Mouse (Mus musculus): ENCODE measurements around the gene Zfp365.

The Zfp365 gene

GRCm38 (mm10) chr10:67906063-67906462 lies 6.4 kb downstream of the Zfp365 start:
- in situ Hi-C loops (cut with MboI, MseI) = no loop called here

GRCm38 (mm10) chr10:67903387-67903786 lies 9.1 kb downstream of the Zfp365 start:
- in situ Hi-C loops (cut with MboI, MseI) = no loop called here

- in situ Hi-C loops (cut with MboI, MseI) = no loop called here
These were observed 11.3 kb downstream of the Zfp365 start for GRCm38 (mm10) chr10:67901179-67901578.

GRCm38 (mm10) chr10:67898949-67899675 lies 13.3 kb downstream of the Zfp365 start:
- in situ Hi-C loops (cut with MboI, MseI) = no loop called here

- in situ Hi-C loops (cut with MboI, MseI) = no loop called here
These were observed 14.0 kb downstream of the Zfp365 start for GRCm38 (mm10) chr10:67898355-67898935.

GRCm38 (mm10) chr10:67897281-67897680 lies 15.2 kb downstream of the Zfp365 start:
- in situ Hi-C loops (cut with MboI, MseI) = no loop called here

GRCm38 (mm10) chr10:67894683-67895082 lies 17.8 kb downstream of the Zfp365 start:
- in situ Hi-C loops (cut with MboI, MseI) = no loop called here

- in situ Hi-C loops (cut with MboI, MseI) = no loop called here
These were observed 18.4 kb downstream of the Zfp365 start for GRCm38 (mm10) chr10:67894059-67894458.

- in situ Hi-C loops (cut with MboI, MseI) = no loop called here
These were observed 19.2 kb downstream of the Zfp365 start for GRCm38 (mm10) chr10:67893226-67893625.

- in situ Hi-C loops (cut with MboI, MseI) = no loop called here
These were observed 21.3 kb downstream of the Zfp365 start for GRCm38 (mm10) chr10:67891126-67891525.

GRCm38 (mm10) chr10:67887971-67888370 lies 24.5 kb downstream of the Zfp365 start:
- in situ Hi-C loops (cut with MboI, MseI) = no loop called here

- in situ Hi-C loops (cut with MboI, MseI) = no loop called here
These were observed 31.8 kb downstream of the Zfp365 start for GRCm38 (mm10) chr10:67880692-67881091.

- in situ Hi-C loops (cut with MboI, MseI) = no loop called here
These were observed 40.7 kb downstream of the Zfp365 start for GRCm38 (mm10) chr10:67871811-67872210.

GRCm38 (mm10) chr10:67868234-67868633 lies 44.2 kb downstream of the Zfp365 start:
- in situ Hi-C loops (cut with MboI, MseI) = loop anchor here (10.0 kb wide), 1 partner anchor 127 kb away; no protein-coding TSS in a partner anchor

GRCm38 (mm10) chr10:67865841-67866240 lies 46.6 kb downstream of the Zfp365 start:
- in situ Hi-C loops (cut with MboI, MseI) = loop anchor here (10.0 kb wide), 1 partner anchor 129 kb away; no protein-coding TSS in a partner anchor

GRCm38 (mm10) chr10:67865063-67865462 lies 47.4 kb downstream of the Zfp365 start:
- in situ Hi-C loops (cut with MboI, MseI) = loop anchor here (10.0 kb wide), 1 partner anchor 130 kb away; no protein-coding TSS in a partner anchor

GRCm38 (mm10) chr10:67862331-67862730 lies 50.1 kb downstream of the Zfp365 start:
- in situ Hi-C loops (cut with MboI, MseI) = loop anchor here (10.0 kb wide), 1 partner anchor 132 kb away; no protein-coding TSS in a partner anchor

GRCm38 (mm10) chr10:67858878-67859277 lies 53.6 kb downstream of the Zfp365 start:
- in situ Hi-C loops (cut with MboI, MseI) = loop anchor here (10.0 kb wide), 1 partner anchor 544 kb away; no protein-coding TSS in a partner anchor

- in situ Hi-C loops (cut with MboI, MseI) = loop anchor here (10.0 kb wide), 1 partner anchor 543 kb away; no protein-coding TSS in a partner anchor
These were observed 54.9 kb downstream of the Zfp365 start for GRCm38 (mm10) chr10:67857561-67857906.

GRCm38 (mm10) chr10:67856791-67857560 lies 55.5 kb downstream of the Zfp365 start:
- in situ Hi-C loops (cut with MboI, MseI) = loop anchor here (10.0 kb wide), 1 partner anchor 542 kb away; no protein-coding TSS in a partner anchor

- in situ Hi-C loops (cut with MboI, MseI) = loop anchor here (10.0 kb wide), 1 partner anchor 541 kb away; no protein-coding TSS in a partner anchor
These were observed 56.7 kb downstream of the Zfp365 start for GRCm38 (mm10) chr10:67855760-67856159.

GRCm38 (mm10) chr10:67852411-67852810 lies 60.1 kb downstream of the Zfp365 start:
- in situ Hi-C loops (cut with MboI, MseI) = loop anchor here (10.0 kb wide), 1 partner anchor 538 kb away; no protein-coding TSS in a partner anchor

Data from T-helper 2 cell (primary cell).